Mouse (Mus musculus): ENCODE data around the gene Olfr370.
A peak's percentile ranks its signal among the peaks of the same experiment; 100 is the strongest.

Gene Olfr370

DNA sequence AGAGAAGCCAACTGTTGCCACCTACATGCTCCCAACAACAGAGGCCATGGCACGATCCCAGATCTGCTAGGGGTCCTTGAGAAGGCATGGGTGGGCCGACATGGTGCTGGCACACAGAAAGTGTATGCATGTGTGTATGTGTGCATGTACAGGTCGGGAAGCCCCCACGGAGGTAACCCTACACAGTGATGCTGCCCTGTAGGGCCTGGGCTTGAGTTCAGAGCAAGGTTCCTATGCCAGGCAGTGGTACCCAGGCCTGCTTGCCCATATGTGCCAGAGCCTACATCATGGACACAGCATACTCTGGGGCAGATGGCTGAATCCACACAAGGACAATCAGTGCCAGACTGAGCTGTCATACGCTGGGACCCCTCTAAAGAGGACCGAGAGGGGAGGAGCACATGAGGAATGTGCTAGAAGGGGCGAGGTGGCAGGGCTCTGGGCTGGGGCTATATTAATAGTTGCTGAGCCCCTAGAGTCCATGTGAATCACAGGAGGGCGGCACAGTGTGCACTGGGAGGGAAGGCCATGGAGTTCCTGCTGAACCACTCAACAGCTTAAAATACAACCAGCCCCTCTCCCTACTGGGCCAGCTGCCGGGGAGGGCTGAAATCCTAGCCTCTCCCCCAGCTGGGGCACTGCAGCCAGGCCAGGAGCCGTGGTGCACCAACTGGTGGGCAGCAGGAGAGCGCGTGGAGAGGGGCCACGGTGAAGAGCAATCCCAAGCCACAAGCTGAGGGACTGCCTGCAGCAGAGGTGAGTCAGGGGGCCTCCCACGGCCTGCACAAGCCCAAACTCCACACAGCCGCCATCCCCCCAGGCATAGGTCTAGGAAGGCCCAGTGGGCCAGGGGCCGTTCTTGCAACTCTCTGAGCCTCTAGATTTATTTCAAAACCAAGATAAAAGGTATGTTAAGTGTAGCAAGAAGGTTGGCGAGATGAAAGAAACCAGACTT is 40.3 kb downstream of the Olfr370 start:
- no peak for DNase-seq

DNA sequence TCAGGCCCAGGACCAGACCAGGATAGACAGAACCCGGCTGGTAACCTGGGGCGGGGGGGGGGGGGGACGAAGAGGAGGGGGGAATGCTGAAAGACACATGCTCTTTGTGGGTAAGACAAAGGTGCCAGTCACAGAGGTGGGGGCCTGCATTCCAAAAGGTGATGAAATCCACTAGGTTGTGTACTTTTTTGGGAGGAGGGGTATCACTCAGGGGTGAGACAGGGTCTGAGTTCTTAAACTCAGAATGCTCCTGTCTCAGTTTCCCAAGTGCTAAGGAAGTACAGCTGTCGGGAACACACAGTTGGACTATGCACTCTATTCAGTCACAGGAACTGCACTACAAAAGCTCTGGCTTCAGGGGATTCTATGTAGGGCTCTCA is 40.9 kb downstream of the Olfr370 start:
- DNase-seq, result no peak

DNA sequence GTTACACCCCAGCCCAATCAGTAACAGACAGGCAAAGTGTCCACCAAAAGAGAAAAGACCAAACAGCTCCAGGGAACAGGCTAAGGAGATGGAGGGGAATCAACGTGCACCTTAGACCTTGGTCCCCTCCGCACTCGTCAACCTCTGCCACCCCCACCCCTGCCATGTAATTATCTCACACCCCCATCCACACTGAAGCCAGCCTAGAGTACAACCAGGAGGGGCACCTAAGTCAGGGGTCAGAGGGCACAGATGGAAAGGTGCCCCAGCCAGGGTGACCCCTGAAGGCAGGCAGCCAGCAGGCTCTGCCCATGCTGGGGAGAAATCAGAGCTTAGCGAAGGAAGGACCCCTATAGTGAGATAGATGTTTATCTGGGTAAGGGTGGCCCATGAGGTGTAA is 41.3 kb downstream of the Olfr370 start:
- DNase-seq, result no peak

- DNase-seq, result no peak
Observed at GRCm38 (mm10) chr8:83577384-83577791, 41.8 kb downstream of the Olfr370 start.

GRCm38 (mm10) chr8:83578131-83579055 is 42.8 kb downstream of the Olfr370 start:
- no peak for DNase-seq

DNA sequence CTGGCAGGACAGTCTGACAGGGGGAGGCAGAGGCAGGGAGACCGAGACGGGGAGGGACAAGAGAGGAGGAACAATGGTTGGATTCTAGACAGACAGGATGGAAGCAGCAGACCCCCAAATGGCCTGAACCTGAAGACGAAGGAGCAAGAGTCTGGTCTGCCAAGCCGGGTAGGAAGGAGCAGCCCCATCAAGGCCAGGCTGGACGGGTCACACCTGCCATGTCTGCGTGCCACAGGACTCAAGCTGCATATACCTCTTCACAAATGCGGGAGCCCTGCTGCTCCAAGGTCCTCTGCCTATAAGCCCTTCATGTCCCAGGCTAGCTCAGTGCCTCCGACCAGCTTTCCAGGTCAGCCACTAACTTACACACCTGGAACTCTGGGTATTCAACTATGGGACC is 44.1 kb downstream of the Olfr370 start:
- DNase-seq, result no peak

- DNase-seq, result no peak
Observed at GRCm38 (mm10) chr8:83580826-83581225, 45.2 kb downstream of the Olfr370 start.

- no peak for DNase-seq
Observed at GRCm38 (mm10) chr8:83582226-83582625, 46.6 kb downstream of the Olfr370 start.

DNA sequence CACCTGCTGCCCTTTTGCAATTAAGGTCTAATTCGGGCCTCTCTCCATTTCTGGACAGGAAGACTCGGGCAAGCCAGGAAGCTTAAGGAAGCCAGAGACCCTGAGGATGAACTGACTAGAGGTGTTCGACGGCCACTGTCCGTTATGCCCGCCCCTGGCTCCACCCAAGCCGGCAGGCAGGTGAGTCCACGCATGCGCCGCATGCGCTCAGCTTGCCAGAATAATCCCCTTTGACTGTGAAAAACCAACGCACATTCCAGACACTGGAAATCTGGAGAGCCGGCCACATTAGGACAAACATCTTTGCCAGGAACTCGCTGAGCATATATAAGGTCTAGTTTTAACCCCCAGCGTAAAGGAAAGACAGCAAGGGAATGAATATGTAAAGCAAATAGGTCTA is 47.7 kb downstream of the Olfr370 start:
- no peak for DNase-seq

DNA sequence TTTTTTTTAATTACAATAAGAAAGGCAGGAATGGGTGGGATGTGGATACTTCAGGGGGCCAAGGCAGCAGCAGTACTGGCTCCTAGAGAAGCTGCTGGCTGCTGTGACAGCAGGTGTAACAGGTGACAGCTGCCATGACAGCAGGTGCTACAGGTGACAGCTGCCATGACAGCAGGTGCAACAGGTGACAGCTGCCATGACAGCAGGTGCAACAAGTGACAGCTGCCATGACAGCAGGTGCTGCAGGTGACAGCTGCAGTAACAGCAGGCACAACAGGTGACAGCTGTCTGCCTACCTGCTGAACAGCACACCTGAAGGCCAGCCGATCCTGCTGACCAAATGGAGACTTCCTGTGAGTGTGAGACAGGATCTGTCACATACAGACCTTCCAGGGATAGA is 49.2 kb downstream of the Olfr370 start:
- DNase-seq, result no peak

DNA sequence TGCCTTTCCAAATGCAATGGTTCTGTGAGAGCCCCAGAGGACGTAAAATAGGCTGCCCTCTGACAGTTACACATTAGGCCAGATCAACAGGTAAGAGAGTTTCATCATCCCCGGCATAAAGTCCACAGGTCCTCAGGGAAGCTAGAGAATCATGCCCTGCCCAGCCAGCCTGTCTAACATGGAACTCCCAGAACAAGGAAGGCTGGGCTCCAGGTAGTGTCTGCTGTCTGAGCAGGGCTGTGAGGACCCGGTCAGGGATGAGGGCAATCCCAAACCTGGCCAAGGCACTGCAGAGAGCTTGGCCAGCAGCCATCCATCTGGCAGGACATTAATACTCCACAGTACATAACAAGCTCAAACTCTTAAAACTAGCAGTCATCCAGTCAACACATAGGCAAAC is 49.8 kb downstream of the Olfr370 start:
- DNase-seq, result no peak

GRCm38 (mm10) chr8:83587644-83588043 is 52.1 kb downstream of the Olfr370 start:
- no peak for DNase-seq

- no peak for DNase-seq
Observed at GRCm38 (mm10) chr8:83588886-83589285, 53.3 kb downstream of the Olfr370 start.

GRCm38 (mm10) chr8:83590488-83591023 is 55.0 kb downstream of the Olfr370 start:
- no peak for DNase-seq

GRCm38 (mm10) chr8:83592682-83593081 is 57.1 kb downstream of the Olfr370 start:
- DNase-seq, result no peak

DNA sequence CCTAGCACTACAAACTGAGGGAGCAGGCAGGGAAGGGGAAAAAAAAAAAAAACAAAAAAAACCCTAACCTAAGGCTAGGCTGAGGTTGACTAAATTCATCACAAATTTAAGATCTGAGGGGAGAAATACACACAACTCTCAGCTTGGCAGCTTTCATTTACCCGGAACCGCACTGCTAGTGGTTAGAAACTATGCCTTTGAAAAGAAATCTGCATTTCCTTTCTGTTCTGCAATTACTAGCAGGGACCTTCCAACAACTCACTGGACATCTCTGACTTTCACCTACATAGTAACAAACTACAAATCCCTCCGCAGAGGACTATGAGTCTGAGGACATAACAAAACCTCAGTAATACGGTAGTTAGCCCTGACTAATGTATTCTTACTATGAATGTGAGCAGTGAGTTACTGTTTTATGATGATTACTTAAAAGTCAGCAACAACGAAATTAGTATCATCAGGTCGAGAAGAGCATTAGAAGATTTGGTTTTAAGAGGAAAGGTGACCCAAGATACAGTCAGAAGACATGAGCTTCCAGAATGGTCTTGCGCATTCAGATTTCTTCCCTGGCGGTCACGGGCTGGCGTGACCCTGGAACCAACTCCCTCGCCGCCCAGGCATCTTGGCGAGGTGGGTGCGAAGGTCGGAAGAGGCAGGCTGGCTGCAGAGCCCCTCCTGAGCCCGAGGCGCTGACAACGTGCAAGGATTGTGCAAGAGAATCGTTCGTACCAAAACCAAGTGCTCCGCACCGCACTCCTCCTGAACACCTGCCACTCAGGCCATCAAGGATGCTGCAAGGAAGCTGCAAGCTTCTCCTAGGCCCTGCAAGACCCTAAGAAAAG is 58.0 kb downstream of the Olfr370 start:
- DNase-seq, result no peak

DNA sequence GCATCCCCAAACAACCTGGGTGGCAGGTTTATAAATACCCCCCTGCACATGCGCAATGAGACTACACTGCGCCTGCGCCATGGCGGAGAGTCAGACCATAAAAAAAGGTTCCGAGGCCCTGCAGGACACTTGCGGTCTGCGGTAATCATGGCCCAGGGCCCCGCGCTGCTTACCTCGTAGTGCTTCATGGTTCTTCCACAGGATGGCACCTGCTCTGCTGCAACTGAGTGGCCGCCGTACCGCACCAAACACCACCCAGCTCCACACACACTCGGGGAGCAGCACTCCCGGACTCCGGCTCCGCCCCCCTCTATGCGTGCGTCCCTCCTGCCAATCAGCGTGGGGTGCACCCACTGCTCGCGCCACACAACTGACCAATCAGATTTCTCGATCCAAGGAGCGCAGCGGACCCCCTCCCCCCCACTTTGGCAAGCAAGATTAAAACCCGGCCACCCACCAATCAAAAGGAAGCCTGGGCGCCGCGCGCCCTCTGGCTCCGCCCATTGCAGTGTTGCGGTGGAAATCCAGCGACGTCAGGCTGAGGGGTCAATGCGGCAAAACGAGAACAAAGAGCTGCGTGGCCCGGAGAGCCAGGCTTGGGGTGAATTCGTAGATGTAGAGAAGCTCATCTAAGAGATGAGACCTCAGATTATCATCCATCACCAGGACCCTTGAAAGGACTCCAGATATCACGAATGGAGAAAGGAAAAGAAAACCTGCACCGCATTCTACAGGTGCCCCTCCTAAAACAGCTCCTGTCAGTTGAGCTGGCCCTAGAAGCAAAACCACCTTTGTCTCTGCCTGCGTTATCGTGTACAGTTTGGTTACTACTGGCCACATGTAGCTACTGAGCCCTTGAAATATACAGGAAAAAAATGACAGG is 58.8 kb downstream of the Olfr370 start:
- peak; percentile 98 for DNase-seq
